Mouse (Mus musculus): ENCODE data around the gene Kctd12b.
"Not testable (repeated sequence)": the region's sequence is repeated elsewhere in the genome, so short reads cannot be mapped to it uniquely, and the experiment has no call there.

Gene Kctd12b

DNA sequence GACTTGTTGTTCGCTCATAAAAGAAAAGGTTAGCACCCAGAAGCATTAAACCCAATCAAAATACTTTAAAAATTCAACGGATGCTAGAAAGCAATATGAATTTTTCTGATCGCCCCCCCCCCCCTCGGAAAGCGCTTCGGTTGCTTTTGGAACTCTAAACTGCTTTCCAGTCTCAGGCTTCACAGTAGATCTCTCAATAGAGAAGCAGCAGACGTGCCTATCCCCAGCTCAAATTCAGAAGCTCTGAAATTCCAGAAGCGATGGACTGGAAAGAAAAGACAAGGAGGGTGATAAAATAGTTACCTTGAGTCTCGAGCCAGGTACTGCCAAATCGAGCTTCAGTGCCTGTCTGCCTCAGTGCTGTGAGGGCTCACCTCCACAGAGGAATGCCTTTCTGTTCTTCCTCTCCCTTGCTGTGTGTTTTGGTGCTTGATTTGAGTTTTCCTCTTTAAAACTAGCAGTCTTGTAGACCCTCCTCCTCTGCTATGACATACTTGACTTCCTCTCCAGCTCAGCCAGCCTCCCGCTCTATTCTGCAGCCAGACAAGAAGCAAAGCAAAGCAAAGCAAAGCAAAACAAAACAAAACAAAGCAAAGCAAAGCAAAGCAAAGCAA lies at the start of gene Kctd12b:
Kctd12b (minus strand) TSS at position 610 of the 614 bp plus-strand sequence.
- no peak for ATAC-seq (ENCODE audit: insufficient number of reproducible peaks, low FRiP score, low TSS enrichment)

DNA sequence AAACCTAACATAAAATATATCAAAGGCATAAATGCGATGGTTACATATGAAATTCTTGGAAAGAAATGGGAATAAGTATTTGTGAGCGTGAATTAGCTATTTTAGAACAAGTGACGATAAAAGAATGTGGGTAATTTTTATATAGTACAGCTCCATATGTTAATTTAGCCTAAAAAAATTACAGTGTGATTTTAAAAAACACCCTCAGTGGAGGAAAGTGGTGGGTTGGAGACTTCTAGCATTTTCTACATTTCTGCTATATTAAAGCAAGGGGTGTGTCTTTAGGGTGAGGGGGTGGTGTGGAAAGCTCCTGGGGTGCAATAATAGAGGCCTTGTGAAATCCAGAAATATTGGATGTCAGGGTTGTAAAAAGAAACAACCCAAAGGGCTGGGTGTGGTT lies 46.3 kb upstream of the Kctd12b start:
- ATAC-seq (ENCODE audit: insufficient number of reproducible peaks, low FRiP score, low TSS enrichment), result no peak

DNA sequence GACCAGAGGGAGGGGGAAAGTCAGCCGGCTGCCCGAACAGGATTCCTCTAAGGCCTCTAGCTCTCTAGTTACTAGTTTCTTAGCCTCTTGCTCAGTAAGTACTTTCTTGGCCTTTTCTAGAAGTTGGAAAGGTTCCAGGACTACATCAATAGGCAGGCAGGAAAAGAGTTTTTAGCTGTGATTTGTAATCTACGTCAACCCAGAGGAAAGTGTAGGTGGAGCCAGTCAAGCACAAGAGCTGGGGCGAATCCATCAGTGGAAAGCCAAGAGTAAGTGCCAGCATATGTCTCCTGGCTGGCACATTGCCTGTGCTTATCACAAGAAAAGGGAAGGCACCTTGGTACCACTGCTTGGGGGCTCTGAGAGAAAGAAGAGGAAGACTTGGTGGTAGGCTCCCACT lies 39.5 kb upstream of the Kctd12b start:
- no peak for ATAC-seq (ENCODE audit: insufficient number of reproducible peaks, low FRiP score, low TSS enrichment)

DNA sequence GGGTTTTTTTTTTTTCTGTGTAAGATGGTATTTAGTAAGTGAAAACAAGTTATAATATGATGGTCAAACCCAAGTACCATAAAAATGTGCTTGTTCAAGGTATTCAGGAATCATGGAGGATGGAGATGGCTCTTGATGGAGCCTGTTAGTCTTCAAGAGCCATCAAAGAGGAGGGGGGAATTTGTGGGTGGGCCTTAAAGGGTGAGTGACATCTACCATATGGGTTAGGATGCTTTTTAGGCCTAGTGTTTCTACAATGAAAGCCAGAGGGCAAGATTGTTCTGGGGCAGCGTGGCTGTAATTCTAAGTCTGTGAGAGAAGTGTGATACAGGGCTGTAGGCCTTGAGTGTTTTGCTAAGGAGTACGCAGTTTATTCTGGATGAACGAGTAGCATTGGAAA lies 28.2 kb upstream of the Kctd12b start:
- ATAC-seq (ENCODE audit: insufficient number of reproducible peaks, low FRiP score, low TSS enrichment), result no peak

DNA sequence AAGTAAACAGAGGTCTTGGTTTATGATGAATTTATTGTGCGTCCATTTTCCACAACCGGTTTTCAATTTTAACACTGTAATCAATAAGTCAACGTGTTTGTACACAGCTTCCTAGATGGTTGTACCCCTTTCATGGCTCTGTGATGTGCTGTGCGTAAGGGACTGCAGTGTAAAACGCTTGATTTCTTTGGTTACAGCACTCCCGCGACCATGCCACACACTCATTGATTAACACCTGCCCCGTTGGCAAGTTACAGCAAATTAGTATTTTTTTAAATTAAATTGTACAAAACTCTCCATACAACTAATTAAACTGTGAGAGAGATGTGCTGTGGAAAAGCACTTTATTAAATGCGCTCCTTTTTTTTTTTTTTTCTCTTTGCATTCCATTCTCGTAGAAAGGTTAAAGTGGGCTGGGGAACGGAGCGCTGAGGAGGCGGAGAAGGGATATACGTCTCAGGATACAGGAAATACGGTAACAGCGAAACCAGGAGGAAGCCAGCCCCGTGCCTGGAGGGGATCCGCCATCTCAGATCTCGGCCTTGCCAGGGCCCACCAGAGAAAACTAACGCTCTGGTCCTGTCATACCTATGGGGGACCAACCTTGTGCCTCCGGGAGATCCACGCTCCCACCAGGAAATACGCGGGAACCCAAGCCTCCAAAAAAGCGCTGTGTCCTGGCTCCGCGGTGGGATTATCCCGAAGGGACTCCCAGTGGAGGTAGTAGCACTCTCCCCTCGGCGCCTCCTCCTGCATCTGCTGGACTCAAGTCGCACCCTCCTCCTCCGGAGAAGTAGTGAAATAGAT lies 27.1 kb upstream of the Kctd12b start, which contains the start of gene Nbdy:
Nbdy (plus strand) TSS at position 481 of the 807 bp plus-strand sequence.
- peak; percentile 94 for ATAC-seq (ENCODE audit: insufficient number of reproducible peaks, low FRiP score, low TSS enrichment)

DNA sequence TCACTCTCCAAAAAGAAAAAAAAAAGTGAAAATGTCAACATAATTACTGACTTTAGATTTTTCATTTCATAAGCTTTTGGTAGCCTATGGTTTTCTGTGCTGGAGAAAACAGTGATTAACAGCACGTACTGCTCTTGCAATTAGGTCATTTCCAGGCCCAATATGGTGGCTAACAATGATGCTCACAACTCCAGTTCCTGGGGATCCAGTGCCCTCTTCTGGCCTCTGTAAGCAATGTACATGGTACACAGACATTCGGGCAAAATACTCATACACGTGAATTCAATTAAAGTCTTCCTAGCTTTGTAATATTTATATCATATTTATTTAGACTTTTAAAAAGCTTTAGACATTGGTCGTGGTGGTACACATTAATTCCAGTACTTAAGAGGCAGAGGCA lies 23.4 kb upstream of the Kctd12b start:
- ATAC-seq (ENCODE audit: insufficient number of reproducible peaks, low FRiP score, low TSS enrichment), result no peak

DNA sequence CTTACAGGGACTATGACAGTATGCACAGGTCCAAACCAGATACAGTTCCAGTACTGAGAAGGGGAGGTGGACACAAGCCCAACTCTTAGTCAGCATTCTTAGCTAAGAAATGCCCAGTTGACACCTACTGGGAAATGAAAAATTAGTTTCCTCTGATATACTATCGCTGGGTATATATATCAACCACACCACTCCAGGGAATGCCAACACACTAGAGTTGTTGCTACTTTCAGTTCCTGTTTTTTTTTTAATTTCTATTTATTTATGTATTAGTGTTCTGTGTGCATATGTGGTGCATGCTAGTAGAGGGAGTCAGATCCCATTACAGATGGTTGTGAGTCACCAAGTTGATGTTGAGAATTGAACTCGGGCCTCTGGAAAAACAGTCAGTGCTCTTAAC lies 20.5 kb upstream of the Kctd12b start:
- no peak for ATAC-seq (ENCODE audit: insufficient number of reproducible peaks, low FRiP score, low TSS enrichment)

DNA sequence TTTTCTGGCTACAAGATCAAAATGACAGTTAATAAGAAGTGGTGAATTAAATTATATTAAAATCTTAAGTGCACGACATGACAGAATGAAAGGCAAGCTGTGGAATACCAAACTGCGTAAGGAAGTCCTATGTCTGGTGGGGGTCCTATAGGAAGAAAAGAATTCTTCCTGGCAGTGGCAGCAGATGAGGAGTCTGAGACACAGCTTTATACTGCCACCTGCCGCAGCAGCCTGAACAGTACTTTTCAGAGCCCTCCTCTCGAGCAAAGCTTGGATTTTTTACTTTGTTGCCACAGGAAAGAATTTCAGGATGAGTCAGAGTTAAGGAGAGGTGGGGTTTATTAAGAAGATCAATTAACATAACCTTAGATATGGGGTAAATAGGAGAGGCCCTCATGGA lies 11.5 kb upstream of the Kctd12b start:
- ATAC-seq (ENCODE audit: insufficient number of reproducible peaks, low FRiP score, low TSS enrichment), result no peak

DNA sequence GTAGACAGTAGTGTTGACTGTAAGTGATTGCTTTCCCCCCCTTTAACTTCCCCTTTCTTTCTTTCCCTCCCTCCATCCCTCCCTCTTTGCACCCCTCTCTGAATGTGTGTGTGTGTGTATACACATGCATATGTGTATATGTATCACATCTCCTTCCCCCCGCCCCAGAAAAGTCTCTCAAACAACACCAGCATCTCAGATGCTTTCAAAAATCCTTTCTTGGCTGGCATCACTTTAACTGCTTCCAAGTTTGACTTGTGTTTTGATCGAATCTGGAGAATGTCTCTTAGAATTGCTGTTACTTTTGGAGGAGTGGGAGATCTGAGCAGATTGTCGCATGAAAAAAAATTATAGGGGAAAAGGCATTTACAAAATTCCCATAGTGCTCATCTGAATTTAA lies 4.3 kb upstream of the Kctd12b start:
- ATAC-seq (ENCODE audit: insufficient number of reproducible peaks, low FRiP score, low TSS enrichment), result no peak

DNA sequence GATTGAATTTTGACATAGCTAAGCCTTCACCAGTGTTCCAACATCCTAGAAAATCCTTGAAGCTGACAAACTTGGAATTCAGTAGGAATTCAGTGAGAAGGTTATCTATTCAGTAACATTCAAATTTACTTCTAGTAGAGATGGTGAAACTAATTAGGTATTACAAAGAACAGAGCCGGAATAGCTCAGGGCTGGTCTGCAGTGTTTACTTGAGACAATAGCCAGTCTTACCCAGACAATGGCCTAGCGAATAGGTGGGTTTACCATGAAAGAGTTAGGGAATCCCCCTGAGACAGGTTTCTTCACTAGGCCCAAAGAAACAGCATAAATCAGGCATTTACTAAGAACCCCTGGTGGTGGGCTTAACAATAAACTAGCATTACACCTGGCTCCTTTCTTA lies 28.0 kb downstream of the Kctd12b start:
- not testable (repeated sequence) for ATAC-seq (ENCODE audit: insufficient number of reproducible peaks, low FRiP score, low TSS enrichment)

DNA sequence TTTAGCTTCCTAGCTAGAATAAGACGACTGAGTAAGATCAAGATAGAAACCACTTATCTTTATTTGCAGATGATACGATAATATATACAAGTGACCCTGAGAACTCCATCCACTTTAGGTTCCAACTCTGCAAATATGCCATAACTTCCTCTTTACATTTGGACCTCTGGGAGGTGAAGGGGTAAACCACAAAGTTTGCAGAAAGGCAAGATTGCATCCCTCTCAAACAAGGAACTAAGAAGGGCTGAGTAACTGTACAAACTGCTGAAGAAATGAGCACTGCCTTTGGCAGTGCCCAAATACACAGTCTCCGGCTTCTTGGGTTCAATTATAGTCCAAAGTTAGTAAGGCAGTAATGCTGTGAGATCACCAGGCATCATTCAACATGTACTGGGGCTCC lies 31.3 kb downstream of the Kctd12b start:
- ATAC-seq (ENCODE audit: insufficient number of reproducible peaks, low FRiP score, low TSS enrichment), result no peak

DNA sequence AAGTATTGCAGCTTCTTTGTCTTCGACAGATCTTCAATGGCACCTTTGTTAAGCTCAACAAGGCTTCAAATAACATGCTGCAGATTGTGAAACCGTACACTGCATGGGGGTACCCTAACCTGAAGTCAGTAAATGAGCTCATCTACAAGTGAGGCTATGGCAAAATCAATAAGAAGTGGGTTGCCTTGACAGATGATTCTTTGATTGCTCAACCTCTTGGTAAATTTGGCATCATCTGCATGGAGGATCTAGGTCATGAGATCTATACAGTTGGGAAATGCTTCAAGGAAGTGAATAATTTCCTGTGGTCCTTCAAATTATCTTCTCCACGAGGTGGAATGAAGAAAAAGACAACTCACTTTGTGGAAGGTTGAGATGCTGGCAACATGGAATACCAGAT lies 39.2 kb downstream of the Kctd12b start:
- ATAC-seq (ENCODE audit: insufficient number of reproducible peaks, low FRiP score, low TSS enrichment), result no peak

DNA sequence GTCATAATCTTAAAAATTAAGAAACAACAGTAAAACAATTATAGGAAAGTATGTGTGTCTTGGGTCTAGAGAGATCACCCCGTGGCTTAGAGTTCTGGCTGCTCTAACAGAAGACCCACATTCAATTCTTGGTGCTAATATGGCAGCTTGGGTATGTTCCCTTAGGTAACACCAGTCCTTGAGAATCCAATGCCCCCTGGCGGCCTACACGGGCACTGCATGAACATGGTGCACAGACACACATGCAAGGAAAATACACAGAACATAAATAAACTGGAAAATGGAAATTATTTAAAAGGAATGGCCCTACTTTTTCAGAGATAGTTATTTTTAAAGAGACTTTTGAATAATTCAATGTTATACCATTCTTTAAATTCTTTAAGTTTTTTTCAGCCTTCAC lies 55.6 kb downstream of the Kctd12b start:
- no peak for ATAC-seq (ENCODE audit: insufficient number of reproducible peaks, low FRiP score, low TSS enrichment)

DNA sequence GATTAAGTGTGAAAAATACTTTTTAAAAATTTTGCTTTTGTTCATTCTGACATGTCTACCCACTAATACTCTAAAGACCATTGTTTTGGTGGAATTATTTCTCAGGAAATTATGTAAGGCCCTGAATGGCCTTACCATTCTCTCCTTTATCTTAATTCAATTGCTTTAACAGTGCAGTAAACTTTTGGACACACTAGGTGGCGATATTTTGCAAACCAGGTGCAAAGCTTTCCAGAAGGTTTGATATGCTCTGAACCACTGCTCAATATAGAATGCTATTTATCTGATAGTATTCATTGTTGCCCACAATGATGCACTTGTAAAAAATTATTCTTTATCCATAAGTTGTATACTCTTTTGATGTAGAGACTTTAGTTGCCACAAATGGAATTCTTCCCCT lies 59.9 kb downstream of the Kctd12b start:
- no peak for ATAC-seq (ENCODE audit: insufficient number of reproducible peaks, low FRiP score, low TSS enrichment)
